Mouse (Mus musculus): ENCODE measurements around the gene Akap12.

GRCm38 (mm10) chr10:4376461-4376860 is 110.3 kb downstream of the Akap12 start:
- TF ChIP-seq GATA1 (IDR thresholded peaks at IDR 0.05; ENCODE audit: borderline replicate concordance, low read length) (no peak), FLI1 (IDR thresholded peaks at IDR 0.05; ENCODE audit: low read length) (no peak)

All from megakaryocyte, embryonic 14.5 days (primary cell).